Mouse (Mus musculus): Measurements from ENCODE around the gene Morn5. TPM values are rescaled to one million over a fixed set of nuclear protein-coding genes. Genes with fewer than 3 reads are reported as not detected.

Gene Morn5
- polyA plus RNA-seq, 1 experiment from 2014 or later, result 4.1 TPM

GRCm38 (mm10) chr2:36098021-36098420 is 48.8 kb downstream of the Morn5 start:
- no peak for ATAC-seq
- H3K4me1 ChIP-seq (ENCODE audit: control insufficient read depth, insufficient read depth, low read depth, low read length), result peaks cover 10% of the 10 kb centered on the region
- 2% methylated on average over 5 of the region's 5 CpGs for WGBS
- no peaks in the 10 kb centered on the region for H3K9me3 ChIP-seq (ENCODE audit: control insufficient read depth, low read length)
- H3K27me3 ChIP-seq (replicated peaks; ENCODE audit: control insufficient read depth, insufficient read depth, low read length), result peaks cover 83% of the 10 kb centered on the region
- no peak overlapping the region for H3K9ac ChIP-seq (ENCODE audit: low read depth, low read length)
- no peak overlapping the region for H3K27ac ChIP-seq (ENCODE audit: low read depth, low read length)
- no peak overlapping the region for H3K4me3 ChIP-seq (ENCODE audit: low read length)
- no peak overlapping the region for H3K4me2 ChIP-seq (ENCODE audit: low read length)
- no peaks in the 10 kb centered on the region for H3K36me3 ChIP-seq (ENCODE audit: control insufficient read depth, insufficient read depth, low read length)

DNA sequence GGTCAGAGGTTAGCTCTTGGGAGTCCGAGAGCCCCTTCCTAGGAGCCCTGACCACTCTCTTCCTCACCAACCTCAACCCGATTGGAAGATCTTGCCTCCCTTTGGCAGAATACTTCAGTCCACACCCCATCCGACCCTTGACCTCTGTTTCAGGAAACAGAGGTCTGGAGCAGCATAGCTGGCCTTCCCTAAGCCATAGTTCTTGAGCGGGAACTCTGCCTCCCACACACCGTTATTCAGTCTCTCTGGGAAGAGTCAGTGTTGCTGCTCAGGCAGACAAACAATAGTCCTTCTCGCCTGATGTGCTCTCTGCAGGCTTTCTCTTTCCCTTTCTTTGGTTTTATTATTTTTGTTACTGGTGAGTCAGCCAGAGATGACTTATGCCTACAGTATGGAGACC is 50.5 kb downstream of the Morn5 start:
- H3K9ac ChIP-seq (ENCODE audit: low read depth, low read length), result no peak overlapping the region
- H3K9me3 ChIP-seq (ENCODE audit: control insufficient read depth, low read length), result no peaks in the 10 kb centered on the region
- peaks cover 76% of the 10 kb centered on the region for H3K27me3 ChIP-seq (replicated peaks; ENCODE audit: control insufficient read depth, insufficient read depth, low read length)
- peaks cover 23% of the 10 kb centered on the region for H3K4me1 ChIP-seq (ENCODE audit: control insufficient read depth, insufficient read depth, low read depth, low read length)
- no peak overlapping the region for H3K27ac ChIP-seq (ENCODE audit: low read depth, low read length)
- H3K36me3 ChIP-seq (ENCODE audit: control insufficient read depth, insufficient read depth, low read length), result no peaks in the 10 kb centered on the region
- no peak overlapping the region for H3K4me2 ChIP-seq (ENCODE audit: low read length)
- ATAC-seq, result no peak
- no peak overlapping the region for H3K4me3 ChIP-seq (ENCODE audit: low read length)
- 9% methylated on average over 6 of the region's 6 CpGs for WGBS

- peaks cover 75% of the 10 kb centered on the region for H3K27me3 ChIP-seq (replicated peaks; ENCODE audit: control insufficient read depth, insufficient read depth, low read length)
- peak overlapping the region; percentile 10; the same call in 1 of the 2 replicates for H3K4me3 ChIP-seq (ENCODE audit: low read length)
- ATAC-seq, result no peak
- no peaks in the 10 kb centered on the region for H3K36me3 ChIP-seq (ENCODE audit: control insufficient read depth, insufficient read depth, low read length)
- peaks cover 31% of the 10 kb centered on the region for H3K4me1 ChIP-seq (ENCODE audit: control insufficient read depth, insufficient read depth, low read depth, low read length)
- no peak overlapping the region for H3K9ac ChIP-seq (ENCODE audit: low read depth, low read length)
- H3K4me2 ChIP-seq (ENCODE audit: low read length), result peak overlapping the region; percentile 25
- H3K27ac ChIP-seq (ENCODE audit: low read depth, low read length), result no peak overlapping the region
- H3K9me3 ChIP-seq (ENCODE audit: control insufficient read depth, low read length), result no peaks in the 10 kb centered on the region
- 4% methylated on average over 28 of the region's 28 CpGs for WGBS
Measured at GRCm38 (mm10) chr2:36101866-36102558, 52.8 kb downstream of the Morn5 start.

GRCm38 (mm10) chr2:36102559-36102946 is 53.3 kb downstream of the Morn5 start:
- ATAC-seq, result no peak
- Histone ChIP-seq H3K9ac (ENCODE audit: low read depth, low read length) (no peak overlapping the region), H3K27me3 (replicated peaks; ENCODE audit: control insufficient read depth, insufficient read depth, low read length) (peaks cover 77% of the 10 kb centered on the region), H3K4me3 (ENCODE audit: low read length) (peak overlapping the region; percentile 10), H3K36me3 (ENCODE audit: control insufficient read depth, insufficient read depth, low read length) (no peaks in the 10 kb centered on the region), H3K4me1 (ENCODE audit: control insufficient read depth, insufficient read depth, low read depth, low read length) (peaks cover 31% of the 10 kb centered on the region), H3K9me3 (ENCODE audit: control insufficient read depth, low read length) (no peaks in the 10 kb centered on the region), H3K27ac (ENCODE audit: low read depth, low read length) (no peak overlapping the region), H3K4me2 (ENCODE audit: low read length) (peak overlapping the region; percentile 25)
- WGBS, result under 1% methylated on average over 21 of the region's 21 CpGs

DNA sequence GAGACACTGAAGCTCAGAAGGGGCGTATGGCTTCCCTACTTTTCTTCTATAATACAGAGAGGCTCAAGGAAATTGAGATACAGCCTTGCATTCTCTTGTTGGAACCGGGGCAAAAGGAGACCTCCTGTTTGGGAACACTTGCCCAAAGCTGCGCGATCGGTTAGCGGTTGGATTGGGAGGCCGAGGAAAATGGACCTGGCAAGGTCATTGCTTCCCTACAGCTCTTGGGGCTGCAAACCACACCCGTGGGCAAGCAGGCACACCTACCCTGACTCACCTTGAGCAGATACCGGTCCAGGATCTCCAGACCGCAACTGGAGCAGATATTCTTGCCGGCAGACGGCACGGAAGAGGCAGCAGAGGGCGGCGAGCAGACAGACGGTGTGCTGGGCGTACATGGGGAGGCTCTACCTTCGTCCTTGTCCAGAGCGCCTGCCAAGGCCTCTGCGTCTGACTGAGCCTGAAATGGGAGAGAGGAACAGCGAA is 53.9 kb downstream of the Morn5 start:
- H3K36me3 ChIP-seq (ENCODE audit: control insufficient read depth, insufficient read depth, low read length), result no peaks in the 10 kb centered on the region
- peak overlapping the region; percentile 15 for H3K4me3 ChIP-seq (ENCODE audit: low read length)
- peaks cover 74% of the 10 kb centered on the region for H3K27me3 ChIP-seq (replicated peaks; ENCODE audit: control insufficient read depth, insufficient read depth, low read length)
- 7% methylated on average over 21 of the region's 21 CpGs for WGBS
- peaks cover 31% of the 10 kb centered on the region for H3K4me1 ChIP-seq (ENCODE audit: control insufficient read depth, insufficient read depth, low read depth, low read length)
- H3K9ac ChIP-seq (ENCODE audit: low read depth, low read length), result no peak overlapping the region
- ATAC-seq, result no peak
- H3K9me3 ChIP-seq (ENCODE audit: control insufficient read depth, low read length), result no peaks in the 10 kb centered on the region
- no peak overlapping the region for H3K27ac ChIP-seq (ENCODE audit: low read depth, low read length)
- peak overlapping the region; percentile 25 for H3K4me2 ChIP-seq (ENCODE audit: low read length)

DNA sequence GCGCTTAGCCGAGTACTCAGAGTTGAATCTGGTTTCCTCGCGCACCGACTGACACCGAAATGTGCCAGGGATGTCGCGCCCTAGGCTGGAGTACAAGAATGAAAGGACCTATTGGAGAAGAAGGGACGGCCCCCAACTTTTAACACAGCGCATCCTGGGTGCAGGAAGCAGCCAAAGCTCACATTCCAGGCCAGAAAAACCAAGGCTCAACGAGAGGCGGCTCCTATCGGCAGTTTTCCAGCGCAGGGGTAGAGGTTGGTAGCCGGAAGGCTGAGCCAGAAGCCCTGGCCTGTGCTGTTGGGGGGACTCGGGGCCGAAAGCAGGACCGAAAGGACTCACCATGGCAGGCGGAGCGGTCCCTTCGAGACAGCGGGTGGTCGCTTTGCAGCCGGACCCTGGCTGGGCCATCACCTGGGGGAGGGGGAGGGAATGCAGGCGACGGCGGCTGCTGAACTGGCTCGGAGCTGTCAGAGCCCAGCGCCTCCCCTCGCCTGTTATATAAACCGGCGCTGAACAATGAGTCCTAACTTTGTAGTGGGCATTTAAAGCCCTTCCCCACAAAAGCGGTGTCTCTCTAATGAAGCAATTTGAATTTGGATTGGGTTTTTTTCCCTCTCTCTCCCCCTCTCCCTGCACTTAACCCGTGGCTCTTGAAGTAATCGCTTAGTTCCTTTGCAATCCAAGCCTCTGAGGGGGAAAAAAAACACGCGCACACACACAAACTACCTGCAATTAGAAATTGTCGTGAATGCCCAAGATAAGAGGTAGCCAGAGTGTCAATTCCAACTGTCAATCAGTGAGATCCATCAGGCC is 54.5 kb downstream of the Morn5 start:
- Histone ChIP-seq H3K9ac (ENCODE audit: low read depth, low read length) (no peak overlapping the region), H3K27ac (ENCODE audit: low read depth, low read length) (no peak overlapping the region), H3K4me1 (ENCODE audit: control insufficient read depth, insufficient read depth, low read depth, low read length) (peaks cover 31% of the 10 kb centered on the region), H3K9me3 (ENCODE audit: control insufficient read depth, low read length) (no peaks in the 10 kb centered on the region), H3K4me3 (ENCODE audit: low read length) (peak overlapping the region; percentile 15), H3K36me3 (ENCODE audit: control insufficient read depth, insufficient read depth, low read length) (no peaks in the 10 kb centered on the region), H3K27me3 (replicated peaks; ENCODE audit: control insufficient read depth, insufficient read depth, low read length) (peaks cover 73% of the 10 kb centered on the region), H3K4me2 (ENCODE audit: low read length) (peak overlapping the region; percentile 32)
- WGBS, result under 1% methylated on average over 38 of the region's 38 CpGs
- ATAC-seq, result no peak

DNA sequence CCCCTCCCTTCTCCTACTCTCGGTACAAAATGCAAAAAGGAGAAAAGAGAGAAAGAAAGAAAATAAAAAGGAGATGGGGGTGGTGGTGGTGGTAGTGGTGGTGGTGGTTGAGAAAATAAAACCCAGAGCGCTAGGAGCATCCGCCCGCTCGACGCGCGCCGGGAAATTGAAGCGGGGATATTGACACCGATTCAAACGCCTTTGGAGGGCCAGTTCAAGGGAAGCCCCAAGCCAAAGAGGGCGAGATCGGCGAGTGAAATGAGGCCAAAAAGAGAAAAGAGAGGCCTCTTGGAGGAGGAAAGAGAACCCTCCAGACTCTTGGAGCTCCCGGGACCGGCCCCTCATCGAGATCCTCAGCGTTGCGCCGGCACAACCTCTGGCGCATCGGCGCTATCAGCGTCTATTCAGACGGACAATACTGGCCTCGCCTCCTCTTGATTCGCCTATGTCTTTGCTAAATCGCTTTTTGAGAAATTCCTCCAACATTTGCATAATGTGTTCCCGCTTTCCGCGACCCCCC is 55.2 kb downstream of the Morn5 start:
- Histone ChIP-seq H3K4me2 (ENCODE audit: low read length) (peak overlapping the region; percentile 65), H3K9me3 (ENCODE audit: control insufficient read depth, low read length) (no peaks in the 10 kb centered on the region), H3K4me3 (ENCODE audit: low read length) (peak overlapping the region; percentile 37), H3K4me1 (ENCODE audit: control insufficient read depth, insufficient read depth, low read depth, low read length) (peaks cover 31% of the 10 kb centered on the region), H3K9ac (ENCODE audit: low read depth, low read length) (no peak overlapping the region), H3K27ac (ENCODE audit: low read depth, low read length) (no peak overlapping the region), H3K27me3 (replicated peaks; ENCODE audit: control insufficient read depth, insufficient read depth, low read length) (peaks cover 72% of the 10 kb centered on the region), H3K36me3 (ENCODE audit: control insufficient read depth, insufficient read depth, low read length) (no peaks in the 10 kb centered on the region)
- ATAC-seq, result no peak
- under 1% methylated on average over 32 of the region's 32 CpGs for WGBS

- H3K4me3 ChIP-seq (ENCODE audit: low read length), result peak within 1 kb of the TSS; percentile 37
- peak within 1 kb of the TSS; percentile 65 for H3K4me2 ChIP-seq (ENCODE audit: low read length)
- 1% methylated on average over 56 of the region's 58 CpGs for WGBS
- H3K36me3 ChIP-seq (ENCODE audit: control insufficient read depth, insufficient read depth, low read length), result no peaks in the 10 kb centered on the region
- H3K27me3 ChIP-seq (replicated peaks; ENCODE audit: control insufficient read depth, insufficient read depth, low read length), result peaks cover 68% of the 10 kb centered on the region
- H3K9ac ChIP-seq (ENCODE audit: low read depth, low read length), result peak within 1 kb of the TSS; percentile 43
- H3K27ac ChIP-seq (ENCODE audit: low read depth, low read length), result no peak within 1 kb of the TSS
- ATAC-seq, result no peak
- H3K4me1 ChIP-seq (ENCODE audit: control insufficient read depth, insufficient read depth, low read depth, low read length), result peaks cover 31% of the 10 kb centered on the region
- no peaks in the 10 kb centered on the region for H3K9me3 ChIP-seq (ENCODE audit: control insufficient read depth, low read length)
Measured at GRCm38 (mm10) chr2:36104956-36105741, 55.9 kb downstream of the Morn5 start, which contains the start of gene Lhx6. Gene Lhx6 (minus strand): TSS chr2:36105408.

Measured in hindbrain, embryonic 16.5 days (tissue).